Mouse (Mus musculus): Measurements from ENCODE around the gene Magi1.

Gene Magi1

DNA sequence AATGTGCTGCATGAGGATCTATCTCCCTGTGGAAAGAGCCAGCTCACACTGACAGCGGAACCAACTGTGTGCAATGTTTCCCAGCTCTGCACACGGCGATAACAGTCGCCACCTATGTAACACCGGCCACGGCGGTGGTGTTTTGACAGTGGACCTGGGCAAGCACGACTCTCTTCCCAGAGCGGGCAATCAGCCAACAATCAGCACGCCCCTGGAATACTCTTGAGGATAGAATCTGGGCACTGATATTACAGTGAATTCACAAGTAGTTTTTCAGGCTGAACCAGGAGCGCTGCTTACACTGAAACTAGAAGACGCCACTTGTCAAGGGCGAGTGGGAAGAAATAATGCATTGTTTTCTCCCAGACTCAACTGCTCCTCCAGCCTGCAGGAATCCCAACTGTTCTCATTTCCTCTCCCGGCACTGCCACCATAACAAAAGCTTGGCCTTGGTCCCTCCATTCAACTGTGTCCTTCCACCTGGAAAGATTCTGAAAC, 100.3 kb downstream of the Magi1 start:
- ChIA-PET POLR2A (interaction anchor here in 1 of 4 experiments (0.7 kb wide), 1 partner anchor 13 kb away, joined by 3 read pairs; no protein-coding TSS in a partner anchor), CTCF (no interaction called here)

DNA sequence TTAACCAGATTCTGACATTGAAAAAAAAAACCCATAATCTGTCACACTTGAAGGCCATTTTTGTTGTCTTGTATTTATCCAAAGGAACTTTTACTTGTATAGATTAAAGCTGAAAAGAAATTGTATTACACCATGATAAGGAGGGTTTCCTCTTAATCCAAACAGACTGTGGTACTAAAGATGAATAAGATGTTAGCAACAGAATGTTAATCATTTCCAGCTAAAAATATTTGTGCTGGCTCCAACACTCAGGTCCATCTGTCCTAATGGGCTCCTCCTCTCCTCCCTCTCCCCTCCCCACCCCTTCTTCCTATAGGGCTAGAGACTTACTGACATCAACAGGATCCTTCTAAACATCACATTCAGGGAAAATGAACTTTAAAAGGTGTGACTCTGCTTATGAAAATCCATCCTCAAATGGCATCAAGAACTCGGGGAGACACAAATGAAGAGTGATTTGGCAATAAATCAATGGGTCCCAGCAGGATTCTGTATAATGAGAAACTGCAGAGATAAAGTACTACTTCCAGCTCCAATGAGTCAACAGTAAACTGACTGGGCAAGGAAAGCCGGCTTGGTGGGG, 102.0 kb downstream of the Magi1 start:
- POLR2A ChIA-PET = interaction anchor here in 2 of 4 experiments (0.7 to 1.1 kb wide), 3 partner anchors 10 to 76 kb away, joined by 3 to 4 read pairs (median 3); no protein-coding TSS in a partner anchor

DNA sequence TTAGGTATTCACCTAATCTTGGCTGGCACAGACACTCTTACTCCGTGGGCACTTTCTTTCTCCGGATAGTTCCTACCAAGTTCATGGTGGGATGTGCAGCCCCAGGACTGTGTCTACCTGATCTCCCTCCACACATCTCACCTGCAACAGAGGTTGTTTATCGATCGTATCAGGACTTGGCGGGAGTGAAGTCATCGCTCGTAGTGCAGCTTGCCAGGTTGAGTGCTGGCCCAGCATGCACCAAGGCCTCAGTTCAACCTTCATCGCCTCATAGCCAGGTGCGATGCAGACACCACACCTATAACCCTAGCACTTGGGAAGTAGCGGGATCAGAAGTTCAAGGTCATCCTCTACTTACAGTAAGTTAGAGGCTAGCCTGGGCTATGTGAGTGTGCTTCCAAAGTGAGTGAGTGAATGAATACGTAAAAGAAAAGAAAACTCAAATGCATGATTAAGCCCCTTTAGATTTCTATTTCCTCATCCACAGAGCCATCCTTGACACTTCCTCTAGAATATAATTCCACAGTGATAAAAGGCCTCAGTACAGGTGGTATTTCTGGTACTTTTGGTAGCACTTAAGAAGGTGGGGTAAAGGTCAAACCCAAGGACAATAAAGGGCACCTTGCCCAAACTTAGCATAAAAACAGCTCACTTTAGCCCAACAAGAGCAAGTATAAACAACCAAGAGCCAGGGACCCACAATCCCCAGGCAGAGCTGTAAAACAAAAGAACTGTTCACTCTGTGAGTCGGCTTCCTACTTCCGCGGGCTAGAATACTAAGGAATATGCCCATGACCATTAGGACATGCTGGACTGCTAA, 103.2 kb downstream of the Magi1 start:
- POLR2A ChIA-PET = interaction anchor here in 2 of 4 experiments (0.6 to 1.1 kb wide), 5 partner anchors 11 to 272 kb away, joined by 3 to 4 read pairs (median 3); no protein-coding TSS in a partner anchor

More for the DNA sequence above, 102.0 kb downstream of the Magi1 start:
- CTCF ChIA-PET = no interaction called here

DNA sequence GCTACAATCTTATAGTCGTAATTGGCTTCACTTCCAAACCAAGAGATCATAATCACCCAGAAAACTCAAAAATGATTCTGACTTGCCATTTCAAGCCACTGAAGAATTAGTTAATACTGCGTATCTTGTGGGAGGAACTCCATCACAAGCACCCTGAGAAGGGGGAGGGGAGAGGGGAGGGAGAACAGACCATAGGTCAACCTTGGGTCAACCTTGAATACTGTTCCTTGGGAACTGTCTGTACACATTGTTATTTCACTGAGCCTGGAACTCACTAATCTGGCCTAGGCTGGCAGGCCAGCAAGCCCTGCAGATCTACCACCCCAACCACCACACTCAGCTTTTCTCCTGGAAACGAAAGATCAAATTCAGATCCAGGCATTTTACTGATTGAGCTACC, 106.2 kb downstream of the Magi1 start:
- POLR2A ChIA-PET = interaction anchor here in 1 of 4 experiments (0.6 kb wide), 1 partner anchor 574 kb away, joined by 9 read pairs; no protein-coding TSS in a partner anchor

More for the DNA sequence above, 103.2 kb downstream of the Magi1 start:
- CTCF ChIA-PET = no interaction called here

DNA sequence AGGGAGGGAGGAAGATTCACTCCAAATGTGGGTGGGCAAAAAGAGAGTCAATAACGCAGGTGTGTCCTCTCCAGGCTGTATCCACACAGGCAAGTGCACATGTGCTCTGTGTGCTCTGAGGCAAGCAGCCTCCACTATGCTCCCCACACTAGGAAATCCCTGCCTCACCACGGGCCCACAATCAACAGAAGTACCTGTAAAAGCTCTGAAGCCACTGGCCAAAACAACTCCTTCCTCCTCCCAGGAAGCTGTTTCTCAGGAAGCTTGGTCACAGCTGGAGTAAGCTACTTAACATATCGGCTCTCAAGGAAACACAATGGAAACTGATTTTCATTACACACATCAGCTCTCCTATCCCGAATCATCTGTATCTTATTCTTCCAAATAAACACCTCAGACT, 107.0 kb downstream of the Magi1 start:
- CTCF ChIA-PET = interaction anchor here in 1 of 4 experiments (0.6 kb wide), 1 partner anchor 135 kb away, joined by 3 read pairs; no protein-coding TSS in a partner anchor
- POLR2A ChIA-PET = interaction anchor here in 3 of 4 experiments (0.6 to 2.0 kb wide), 4 partner anchors 10 to 489 kb away, joined by 3 to 10 read pairs (median 4); no protein-coding TSS in a partner anchor

More for the DNA sequence above, 106.2 kb downstream of the Magi1 start:
- CTCF ChIA-PET = no interaction called here

DNA sequence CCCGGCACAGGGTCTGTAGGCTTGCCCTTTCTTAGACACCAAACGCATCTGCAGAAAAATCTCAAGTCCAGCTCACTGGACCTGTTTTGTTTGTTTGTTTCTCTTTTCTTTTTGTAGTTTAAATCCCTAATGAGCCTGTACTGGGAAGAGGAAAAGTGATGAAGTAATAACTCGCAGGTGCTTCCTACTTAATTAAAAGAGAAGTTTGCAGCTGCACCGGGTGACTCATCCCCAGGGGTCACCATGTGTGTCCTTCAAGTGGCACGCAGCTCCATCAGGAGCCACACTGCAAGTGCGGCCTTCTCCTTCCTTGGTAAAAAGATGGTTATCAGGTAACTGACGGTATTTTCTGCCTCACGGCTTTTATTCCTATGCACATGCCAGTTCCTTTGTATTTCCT, 112.5 kb downstream of the Magi1 start:
- ChIA-PET POLR2A (interaction anchor here in 2 of 4 experiments (1.0 to 2.3 kb wide), 6 partner anchors 8 to 112 kb away, joined by 3 to 8 read pairs (median 4); partner anchors contain the start of gene Magi1 (in 1 of the 2)), CTCF (no interaction called here)

DNA sequence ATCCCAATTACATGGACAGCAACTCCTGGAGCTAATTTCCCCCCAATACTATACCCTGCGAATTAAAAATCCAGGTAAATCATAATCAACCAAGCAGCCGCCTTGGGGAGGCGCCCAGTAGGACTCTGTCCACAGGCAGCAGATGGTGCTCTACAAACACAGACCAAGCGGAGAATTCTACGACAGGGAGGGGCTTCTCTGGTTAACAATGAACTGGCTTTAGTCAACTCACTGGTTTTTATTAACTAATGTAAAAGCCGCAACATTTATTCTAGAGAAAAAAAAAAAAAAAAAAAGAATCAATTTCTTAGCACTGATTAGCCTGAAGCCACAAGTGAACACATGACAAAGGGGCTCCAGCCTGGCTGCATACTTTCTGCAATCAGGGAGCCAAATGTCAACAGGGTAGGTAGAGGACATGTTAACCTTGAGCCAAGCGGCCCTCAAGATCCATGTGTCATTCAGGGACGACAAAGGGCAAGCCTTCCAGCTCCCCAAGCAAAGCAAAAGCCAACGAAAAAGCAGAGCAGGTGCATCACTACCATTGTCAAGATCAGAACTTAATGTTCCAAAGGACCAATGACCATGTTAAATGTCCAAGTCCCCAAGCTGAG, 114.0 kb downstream of the Magi1 start:
- ChIA-PET CTCF (no interaction called here), POLR2A (interaction anchor here in 3 of 4 experiments (0.7 to 1.8 kb wide), 7 partner anchors 7 to 252 kb away, joined by 3 to 6 read pairs (median 3); no protein-coding TSS in a partner anchor)

DNA sequence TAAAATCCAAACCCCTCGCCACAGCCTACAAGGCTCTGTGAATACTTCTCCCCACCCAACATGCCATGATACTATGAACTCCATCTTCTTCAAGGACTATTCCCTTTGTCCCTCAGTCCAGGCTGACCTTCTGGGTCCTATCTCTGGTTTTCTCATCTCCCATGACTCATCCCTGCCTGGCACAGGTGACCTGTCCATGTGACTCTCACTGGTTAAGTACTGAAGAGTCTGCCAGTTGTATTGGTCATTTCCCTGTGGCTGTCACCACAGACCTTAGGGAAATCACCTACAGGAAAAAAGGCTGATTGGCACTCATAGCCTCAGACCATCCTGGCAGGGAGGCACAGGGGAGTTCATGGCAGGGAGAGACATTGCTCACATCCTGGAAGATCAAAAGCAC, 117.8 kb downstream of the Magi1 start:
- ChIA-PET CTCF (no interaction called here), POLR2A (no interaction called here)

DNA sequence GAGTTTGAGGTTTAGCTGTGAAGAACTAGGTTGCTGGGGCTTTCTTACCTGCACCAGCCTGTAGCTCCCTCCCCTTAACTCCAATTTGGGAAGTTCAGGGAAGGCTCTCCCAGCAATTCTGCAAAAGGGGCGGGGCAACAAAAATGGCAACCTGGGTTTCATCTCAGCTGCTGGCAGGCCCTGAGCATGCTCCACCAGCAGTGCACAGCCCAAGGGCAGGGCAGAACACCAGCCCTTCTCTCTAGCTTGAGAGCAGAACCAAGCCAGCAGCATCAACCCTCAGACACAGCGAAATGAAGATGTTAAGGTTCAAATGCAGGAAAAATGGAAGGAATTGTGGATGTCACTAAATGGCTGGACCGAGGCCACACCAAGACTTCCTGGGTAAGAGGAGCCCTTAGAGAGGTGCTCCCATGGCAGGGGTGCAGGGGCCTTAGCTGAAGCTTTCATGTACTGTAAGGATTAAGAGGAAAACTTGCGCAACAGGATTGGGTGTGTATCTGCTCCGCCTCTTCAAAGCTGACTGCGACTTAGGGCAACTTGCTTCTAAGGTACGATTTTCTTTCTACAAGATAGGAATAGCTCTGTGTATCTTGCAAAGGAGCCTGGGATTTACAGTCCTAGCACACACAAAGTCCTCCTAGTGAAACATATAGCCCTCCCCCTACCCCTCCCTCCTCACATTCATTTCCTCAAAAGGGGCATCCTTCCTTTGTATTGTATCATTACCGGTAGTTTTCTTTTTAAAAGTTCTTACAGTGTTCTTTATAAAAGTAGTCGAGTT, 118.8 kb downstream of the Magi1 start:
- ChIA-PET POLR2A (interaction anchor here in 2 of 4 experiments (0.6 kb wide), 2 partner anchors 22 to 75 kb away, joined by 3 to 11 read pairs; no protein-coding TSS in a partner anchor), CTCF (interaction anchor here in 1 of 4 experiments (1.0 kb wide), 1 partner anchor 25 kb away, joined by 5 read pairs; no protein-coding TSS in a partner anchor)

DNA sequence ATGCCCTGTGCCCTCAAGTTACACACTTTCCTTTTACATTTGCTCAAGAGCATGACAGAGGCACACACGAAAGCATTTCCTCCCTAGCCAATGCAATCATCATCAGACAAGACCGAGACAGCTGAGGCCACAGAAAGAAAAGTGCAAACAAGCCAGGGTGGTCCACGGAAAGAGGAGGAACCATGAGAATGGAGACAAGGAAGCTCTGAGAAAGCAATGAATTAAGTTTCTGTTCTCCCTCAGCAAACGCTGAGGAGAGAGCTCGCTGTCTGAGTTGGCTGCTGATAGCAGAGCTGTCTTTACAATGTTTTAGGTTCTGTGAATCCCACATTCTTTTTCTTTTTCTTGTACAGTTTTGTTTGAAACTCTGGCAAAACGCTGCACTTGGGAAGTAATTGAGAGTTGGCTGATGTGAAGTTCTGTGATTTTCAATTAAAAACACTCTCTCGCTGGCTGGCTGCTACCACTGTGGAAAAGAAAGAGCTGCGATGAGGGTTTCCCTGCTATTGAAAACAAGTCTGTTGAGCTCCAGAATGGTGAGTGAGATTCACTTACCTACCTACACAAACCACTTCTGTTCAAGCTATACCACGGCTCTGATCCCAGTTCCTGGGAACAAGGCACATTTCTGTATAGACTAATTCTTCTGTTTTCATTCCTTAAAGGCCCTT, 120.3 kb downstream of the Magi1 start:
- ChIA-PET POLR2A (interaction anchor here in 3 of 4 experiments (0.7 to 2.5 kb wide), 5 partner anchors 8 to 93 kb away, joined by 3 to 8 read pairs (median 3); no protein-coding TSS in a partner anchor), CTCF (interaction anchor here in 1 of 4 experiments (0.6 kb wide), 1 partner anchor 15 kb away, joined by 4 read pairs; no protein-coding TSS in a partner anchor)

DNA sequence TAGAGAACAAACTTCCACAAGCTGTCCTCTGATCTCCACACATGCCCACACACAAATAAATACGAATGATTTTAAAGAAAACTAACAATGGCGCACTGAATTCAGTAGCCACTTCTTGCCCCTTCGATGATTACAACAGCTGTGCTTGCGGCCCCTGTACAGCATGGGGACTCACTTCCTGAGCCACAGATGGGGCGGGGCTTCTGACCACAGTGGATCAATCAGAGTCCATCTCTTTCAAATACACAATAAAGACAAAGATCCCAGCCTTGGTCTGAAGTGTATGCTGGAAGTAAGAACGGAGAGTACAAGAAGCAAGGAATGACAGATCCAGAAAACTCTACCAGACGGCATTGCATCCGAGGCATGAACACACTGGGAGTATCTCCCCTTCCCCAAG, 120.8 kb downstream of the Magi1 start:
- POLR2A ChIA-PET = interaction anchor here in 3 of 4 experiments (0.8 to 2.5 kb wide), 5 partner anchors 8 to 63 kb away, joined by 3 to 8 read pairs (median 4); no protein-coding TSS in a partner anchor
- CTCF ChIA-PET = interaction anchor here in 1 of 4 experiments (0.6 kb wide), 1 partner anchor 16 kb away, joined by 4 read pairs; no protein-coding TSS in a partner anchor

DNA sequence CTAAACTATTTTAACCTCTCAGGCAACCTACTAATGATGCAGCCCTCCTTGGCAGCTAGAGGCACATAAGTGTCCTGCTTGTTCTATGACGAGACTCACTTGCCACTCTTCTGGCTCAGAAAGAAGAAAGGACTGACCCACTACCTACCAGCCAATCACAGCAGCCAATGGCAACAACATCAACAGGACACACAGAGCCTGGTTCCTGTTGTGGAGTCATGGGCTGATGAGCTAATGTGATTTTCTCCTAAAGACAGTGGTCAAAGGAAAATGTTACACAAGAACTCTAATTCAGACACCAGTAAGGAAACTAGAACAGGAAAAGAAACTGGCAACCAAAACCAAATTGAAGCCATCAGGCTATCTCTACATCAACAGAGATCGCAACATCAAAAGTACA, 124.5 kb downstream of the Magi1 start:
- POLR2A ChIA-PET = interaction anchor here in 2 of 4 experiments (0.5 to 0.7 kb wide), 2 partner anchors 26 to 581 kb away, joined by 3 to 8 read pairs; no protein-coding TSS in a partner anchor
- CTCF ChIA-PET = no interaction called here

DNA sequence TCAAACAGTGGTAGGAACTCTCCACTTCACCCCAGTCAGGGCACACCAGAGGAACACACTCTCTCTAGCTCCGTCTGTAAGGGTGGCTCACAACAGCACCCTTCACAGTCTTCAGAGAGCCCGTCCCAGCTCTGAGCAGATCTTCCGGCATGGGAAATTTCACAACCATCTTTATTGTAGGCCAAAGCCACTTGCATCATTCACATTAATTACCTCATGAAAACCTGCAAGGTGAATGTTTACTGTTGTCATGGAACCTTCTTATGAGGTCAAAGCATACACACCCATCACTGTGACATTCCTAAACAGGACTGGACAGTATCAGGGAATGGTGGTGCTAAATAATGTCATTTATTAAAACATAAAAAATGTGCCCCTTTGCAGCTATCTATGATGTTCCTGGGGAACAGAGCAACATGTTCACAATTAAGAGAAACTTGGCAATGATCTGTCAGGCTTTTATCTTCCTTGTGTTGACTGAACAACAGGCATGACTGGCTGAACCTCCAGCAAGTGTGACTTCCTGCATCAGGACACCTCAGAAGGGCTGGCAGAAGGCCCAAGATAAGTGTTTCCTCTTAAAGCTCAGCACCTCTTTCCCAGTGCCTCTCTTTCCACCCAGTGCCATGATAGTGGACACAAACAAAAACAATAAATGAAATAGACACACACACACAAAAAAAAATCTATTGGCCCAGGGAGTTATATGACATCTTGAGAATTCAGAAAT, 125.4 kb downstream of the Magi1 start:
- CTCF ChIA-PET = no interaction called here
- POLR2A ChIA-PET = no interaction called here

DNA sequence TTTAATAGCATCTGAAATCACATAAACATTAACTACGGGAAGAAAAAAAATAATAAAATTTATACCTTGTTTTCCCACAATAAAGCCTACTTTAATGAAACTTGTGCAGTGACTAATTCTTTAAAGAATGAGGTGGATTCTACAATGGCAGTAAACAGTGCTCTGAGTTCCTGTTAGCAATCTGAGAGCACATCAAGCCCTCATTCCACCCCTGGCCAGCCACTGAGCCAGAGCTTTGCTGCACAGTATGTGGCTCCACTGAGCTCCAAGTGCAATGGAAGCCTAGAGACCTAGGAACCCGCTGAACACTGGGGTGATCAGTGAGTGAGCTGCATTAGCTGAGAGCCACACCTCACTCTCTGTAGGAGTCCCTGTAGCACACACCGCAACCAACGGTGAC, 127.7 kb downstream of the Magi1 start:
- ChIA-PET CTCF (interaction anchor here in 1 of 4 experiments (0.6 kb wide), 1 partner anchor 16 kb away, joined by 3 read pairs; no protein-coding TSS in a partner anchor), POLR2A (interaction anchor here in 1 of 4 experiments (1.1 kb wide), 1 partner anchor 14 kb away, joined by 4 read pairs; no protein-coding TSS in a partner anchor)

DNA sequence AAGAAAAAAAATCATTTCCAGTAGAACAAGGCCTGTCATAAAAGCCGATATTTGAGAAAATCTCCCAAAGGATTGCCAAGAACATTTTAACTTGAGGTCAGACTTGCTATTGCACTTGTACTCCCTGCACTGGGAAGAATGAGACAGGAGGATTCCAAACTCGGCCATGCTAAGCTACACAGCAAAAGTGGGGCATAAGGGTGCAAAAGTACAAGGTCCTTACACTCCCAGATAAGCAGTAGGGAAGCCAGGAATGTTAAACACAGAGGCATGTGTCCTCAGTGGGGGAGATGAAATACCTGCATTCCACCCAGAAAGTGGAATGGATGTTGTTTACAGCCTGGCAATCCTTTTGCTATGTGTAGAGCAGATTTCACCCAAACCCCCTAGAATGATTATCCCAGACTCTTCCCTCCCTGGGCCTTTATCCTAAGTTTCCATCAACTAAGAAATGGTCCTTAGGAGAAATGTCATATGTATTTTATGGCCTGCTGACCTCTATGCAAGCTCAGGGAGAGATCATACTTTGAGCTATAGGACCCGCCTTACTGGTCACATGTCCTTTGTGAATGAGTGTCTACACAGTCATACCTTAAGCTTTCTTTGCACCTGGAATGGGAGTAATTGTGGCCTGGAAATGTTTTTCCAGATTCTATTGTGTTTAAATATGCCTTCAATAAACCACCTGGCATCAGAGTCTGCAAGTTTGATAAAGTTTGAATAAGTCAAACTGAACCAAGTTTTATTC, 128.7 kb downstream of the Magi1 start:
- ChIA-PET POLR2A (interaction anchor here in 1 of 4 experiments (1.3 to 2.1 kb wide), 2 partner anchors 10 to 15 kb away, joined by 4 read pairs; no protein-coding TSS in a partner anchor), CTCF (interaction anchor here in 1 of 4 experiments (1.6 kb wide), 1 partner anchor 15 kb away, joined by 6 read pairs; no protein-coding TSS in a partner anchor)

DNA sequence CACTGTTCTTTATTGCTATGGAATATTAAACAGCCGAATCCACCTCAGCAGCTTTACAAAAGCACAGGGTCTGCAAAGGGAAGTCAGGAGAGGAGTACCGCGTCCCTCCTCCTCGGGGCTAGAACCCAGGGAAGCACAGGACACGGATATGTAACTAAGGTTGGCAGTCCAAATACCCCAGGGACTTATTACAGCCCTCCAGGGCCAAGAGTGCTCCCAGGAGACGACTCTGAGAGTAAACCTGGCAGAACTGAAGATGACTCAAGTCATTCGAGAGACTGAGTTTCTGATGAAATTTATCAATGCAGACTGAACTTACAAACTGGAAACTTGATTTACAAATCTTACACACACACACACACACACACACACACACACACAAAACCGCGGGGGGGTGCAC, 130.8 kb downstream of the Magi1 start:
- ChIA-PET CTCF (no interaction called here), POLR2A (interaction anchor here in 2 of 4 experiments (0.6 to 2.1 kb wide), 2 partner anchors 8 to 53 kb away, joined by 3 to 4 read pairs; no protein-coding TSS in a partner anchor)
